Mouse (Mus musculus) left cerebral cortex, adult 8-10 months (tissue): ENCODE measurements around the gene Usp35. TPM values are rescaled to one million over a fixed set of nuclear protein-coding genes. Genes with fewer than 3 reads are reported as not detected.

Source experiments
- total RNA-seq, 4 experiments: library from RNA; stranded (reverse); gene quantifications; 2 replicates each; pipeline ENCODE4 v1.2.4; 2022

Usp35 gene
- total RNA-seq, 4 experiments from 2014 or later: 19.3 to 25.4 (median 22.6) TPM

Other genes starting within 250 kb of the Usp35 start
- 10 to 100 TPM; 11.9 to 14.0 (median 12.5) TPM for gene Kctd21, start 307 bp upstream of the Usp35 start, total RNA-seq
- 10 to 100 TPM in 2 of 4 experiments, 1 to 10 TPM in 2; 7.9 to 13.3 (median 11.2) TPM for gene Alg8, start 39.6 kb upstream of the Usp35 start, total RNA-seq
- 100 to 1,000 TPM; 222 to 234 (median 229) TPM for gene Ndufc2, start 68.0 kb upstream of the Usp35 start, total RNA-seq
- 10 to 100 TPM; 17.6 to 27.1 (median 20.5) TPM for gene Thrsp, start 85.7 kb upstream of the Usp35 start, total RNA-seq
- 1 to 10 TPM; 4.3 to 4.5 (median 4.4) TPM for gene Kctd14, start 119.3 kb upstream of the Usp35 start, total RNA-seq
- gene Ints4, start 148.9 kb upstream of the Usp35 start, total RNA-seq: 10 to 100 TPM; 26.8 to 41.5 (median 33.1) TPM
- gene Aamdc, start 247.5 kb upstream of the Usp35 start, total RNA-seq: 10 to 100 TPM; 34.5 to 41.7 (median 36.6) TPM
- gene Rsf1, start 247.9 kb upstream of the Usp35 start, total RNA-seq: 10 to 100 TPM; 42.3 to 50.3 (median 43.6) TPM